Mouse (Mus musculus): ENCODE results near the gene Clmp. TPM values are rescaled to one million over a fixed set of nuclear protein-coding genes. Genes with fewer than 3 reads are reported as not detected.
"Not testable (repeated sequence)": the region's sequence is repeated elsewhere in the genome, so short reads cannot be mapped to it uniquely, and the experiment has no call there.

The Clmp gene
- polyA plus RNA-seq, 1 experiment from 2014 or later: 14.9 TPM

- ATAC-seq (ENCODE audit: insufficient number of reproducible peaks, low FRiP score): no peak
- H3K4me1 ChIP-seq (replicated peaks): peaks cover 34% of the 10 kb centered on the region
- no peak overlapping the region for H3K4me2 ChIP-seq
- 27% methylated on average over 2 of the region's 2 CpGs for WGBS
- no peak overlapping the region for H3K4me3 ChIP-seq
- H3K27ac ChIP-seq (ENCODE audit: poor library complexity, severe bottlenecking): no peak overlapping the region
- no peaks in the 10 kb centered on the region for H3K27me3 ChIP-seq (replicated peaks)
- H3K36me3 ChIP-seq: no peaks in the 10 kb centered on the region
- no peaks in the 10 kb centered on the region for H3K9me3 ChIP-seq (replicated peaks)
- H3K9ac ChIP-seq: no peak overlapping the region
Measured at GRCm38 (mm10) chr9:40795562-40795961, 109.8 kb downstream of the Clmp start.

DNA sequence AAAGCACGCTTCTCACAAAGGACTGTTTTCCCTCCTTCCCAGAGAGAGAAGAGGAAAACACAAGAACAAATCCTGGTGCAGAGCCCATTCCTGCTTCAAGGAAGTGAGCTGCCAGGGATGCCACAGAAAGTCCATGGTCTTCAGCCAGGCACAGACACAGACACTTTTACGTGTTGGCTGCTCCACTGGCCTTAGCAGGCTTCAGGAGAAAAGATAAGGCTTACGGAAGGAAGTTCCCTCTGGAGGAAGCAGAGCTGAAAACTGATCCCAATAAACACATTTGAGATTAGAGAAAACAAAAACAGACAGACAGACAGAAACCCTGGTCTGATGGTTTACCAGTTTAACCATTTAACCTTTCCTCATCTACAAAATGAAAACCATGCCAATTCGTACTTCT is 110.3 kb downstream of the Clmp start:
- whole genome bisulfite sequencing: 32% methylated on average over 4 of the region's 4 CpGs
- Histone ChIP-seq H3K27ac (ENCODE audit: poor library complexity, severe bottlenecking) (peak overlapping the region; percentile 47; the same call in 1 of the 2 replicates), H3K36me3 (no peaks in the 10 kb centered on the region), H3K4me2 (no peak overlapping the region), H3K4me3 (no peak overlapping the region), H3K27me3 (replicated peaks) (no peaks in the 10 kb centered on the region), H3K4me1 (replicated peaks) (peaks cover 34% of the 10 kb centered on the region), H3K9me3 (replicated peaks) (no peaks in the 10 kb centered on the region), H3K9ac (no peak overlapping the region)
- no peak for ATAC-seq (ENCODE audit: insufficient number of reproducible peaks, low FRiP score)

GRCm38 (mm10) chr9:40798247-40798960 is 112.6 kb downstream of the Clmp start:
- no peak for ATAC-seq (ENCODE audit: insufficient number of reproducible peaks, low FRiP score)
- WGBS: 54% methylated on average over 9 of the region's 9 CpGs

DNA sequence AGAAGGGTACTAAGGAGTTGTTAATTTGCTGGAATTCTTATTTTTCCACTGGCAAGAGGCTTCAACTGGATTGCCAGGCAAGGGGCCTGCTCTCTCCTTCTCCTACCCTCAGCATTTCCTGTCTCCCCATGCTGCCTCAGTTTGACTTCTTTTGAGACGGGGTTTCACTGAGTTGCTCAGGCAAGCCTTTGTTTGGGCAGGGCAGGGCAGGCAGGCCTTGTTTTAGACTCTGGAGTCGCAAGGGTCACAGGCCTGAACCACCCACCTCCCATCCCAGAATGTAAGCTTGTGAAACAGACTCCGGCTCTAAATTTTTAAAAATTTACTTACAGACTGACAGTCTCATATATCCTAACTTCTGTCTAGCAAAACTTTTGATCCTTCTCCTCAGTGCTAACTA is 113.3 kb downstream of the Clmp start:
- no peak overlapping the region for H3K4me2 ChIP-seq
- no peak overlapping the region for H3K4me3 ChIP-seq
- H3K27ac ChIP-seq (ENCODE audit: poor library complexity, severe bottlenecking): peak overlapping the region; percentile 97
- no peaks in the 10 kb centered on the region for H3K9me3 ChIP-seq (replicated peaks)
- no peaks in the 10 kb centered on the region for H3K27me3 ChIP-seq (replicated peaks)
- H3K4me1 ChIP-seq (replicated peaks): peaks cover 40% of the 10 kb centered on the region
- H3K36me3 ChIP-seq: peaks cover 15% of the 10 kb centered on the region
- WGBS: 66% methylated on average over 3 of the region's 3 CpGs
- H3K9ac ChIP-seq: no peak overlapping the region
- ATAC-seq (ENCODE audit: insufficient number of reproducible peaks, low FRiP score): no peak

More at GRCm38 (mm10) chr9:40798247-40798960, 112.6 kb downstream of the Clmp start:
- no peak overlapping the region for H3K9ac ChIP-seq
- H3K4me3 ChIP-seq: no peak overlapping the region
- peaks cover 8% of the 10 kb centered on the region for H3K36me3 ChIP-seq
- H3K27ac ChIP-seq (ENCODE audit: poor library complexity, severe bottlenecking): peak overlapping the region; percentile 97
- H3K27me3 ChIP-seq (replicated peaks): no peaks in the 10 kb centered on the region
- no peak overlapping the region for H3K4me2 ChIP-seq
- H3K9me3 ChIP-seq (replicated peaks): no peaks in the 10 kb centered on the region
- H3K4me1 ChIP-seq (replicated peaks): peaks cover 37% of the 10 kb centered on the region

DNA sequence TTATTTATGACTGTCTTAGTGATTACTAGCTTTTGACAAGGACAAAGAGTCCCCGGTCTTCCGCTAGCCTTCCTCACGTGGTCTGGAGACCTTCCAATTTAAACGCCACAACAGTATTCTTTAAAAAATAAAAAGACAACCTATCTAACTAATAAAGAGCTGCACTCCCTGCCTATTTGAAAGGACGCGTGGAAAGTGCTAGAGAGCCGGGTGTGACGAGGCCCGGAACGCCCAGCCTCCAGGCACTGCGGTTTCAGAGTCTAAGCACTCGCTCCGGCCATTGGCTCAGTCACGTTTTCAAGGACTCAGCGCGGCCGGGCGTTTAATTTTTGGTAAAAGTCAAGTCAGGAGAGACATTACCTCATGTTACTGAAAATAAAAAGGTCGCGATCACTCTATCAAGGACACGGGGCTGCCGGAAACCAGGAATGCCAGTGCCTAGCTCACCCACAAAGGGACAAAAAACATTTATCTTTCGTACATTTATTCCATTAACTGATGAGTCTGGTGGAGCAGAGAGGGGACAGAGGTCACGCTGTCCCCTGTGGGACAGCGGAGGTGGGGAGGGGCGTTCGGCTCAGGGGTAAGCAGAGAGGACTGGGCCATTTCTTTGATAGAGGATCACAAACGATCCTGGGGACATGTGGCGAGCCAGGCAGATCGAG is 114.2 kb downstream of the Clmp start:
- H3K4me2 ChIP-seq: peak overlapping the region; percentile 67
- WGBS: 1% methylated on average over 30 of the region's 30 CpGs
- peak overlapping the region; percentile 94 for H3K4me3 ChIP-seq
- H3K4me1 ChIP-seq (replicated peaks): peaks cover 35% of the 10 kb centered on the region
- peak overlapping the region; percentile 97 for H3K27ac ChIP-seq (ENCODE audit: poor library complexity, severe bottlenecking)
- no peaks in the 10 kb centered on the region for H3K27me3 ChIP-seq (replicated peaks)
- no peaks in the 10 kb centered on the region for H3K9me3 ChIP-seq (replicated peaks)
- H3K9ac ChIP-seq: peak overlapping the region; percentile 73
- ATAC-seq (ENCODE audit: insufficient number of reproducible peaks, low FRiP score): no peak; the same call in 1 of the 2 replicates
- H3K36me3 ChIP-seq: peaks cover 23% of the 10 kb centered on the region

DNA sequence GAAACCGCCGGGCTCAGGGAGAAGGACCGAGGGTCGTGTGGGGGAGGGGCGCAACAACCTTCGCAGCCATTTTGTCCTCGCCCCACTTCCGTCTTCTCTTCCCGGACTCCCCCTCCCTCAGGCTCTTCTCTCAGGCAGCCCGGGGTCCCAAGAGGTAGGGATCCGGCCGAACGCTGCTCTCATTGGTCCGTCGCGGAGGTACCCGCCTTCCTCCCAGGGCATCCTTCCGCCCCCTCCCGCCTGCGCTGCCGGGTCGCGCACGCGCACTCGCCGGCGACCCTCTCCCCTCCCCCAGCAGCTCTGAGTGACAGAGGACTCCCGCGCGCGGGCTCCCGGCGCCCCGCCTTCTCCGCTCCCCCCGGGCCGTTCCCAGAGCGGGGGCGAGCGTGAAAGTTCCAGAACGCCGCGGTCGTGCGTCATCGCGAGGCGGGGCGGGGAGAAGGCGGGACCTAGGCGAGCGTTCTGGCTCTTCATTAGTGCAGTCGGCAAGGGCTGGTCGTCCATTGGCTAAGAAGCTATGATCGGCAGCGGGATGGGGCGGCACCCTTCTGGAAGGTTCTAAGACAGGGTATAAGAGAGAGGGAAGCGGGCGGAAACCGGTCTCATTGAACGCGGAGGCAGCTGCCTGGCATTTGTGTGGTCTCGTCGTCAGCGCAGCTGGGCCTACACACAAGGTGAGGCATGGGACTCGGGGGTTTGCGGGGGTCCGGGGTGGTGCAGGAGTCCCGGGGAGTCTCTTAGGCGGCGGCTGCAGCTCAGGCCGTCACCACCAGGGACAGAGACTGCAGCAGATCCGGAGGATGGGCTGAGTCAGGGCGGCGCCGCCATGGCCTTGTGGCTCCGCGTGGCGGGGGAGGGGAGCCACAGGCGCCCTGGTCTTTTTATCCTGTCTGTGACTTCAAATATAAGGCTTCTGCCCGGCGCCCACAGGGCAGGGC is 115.2 kb downstream of the Clmp start, which contains the start of gene Hspa8:
TSS of gene Hspa8 (plus strand) at position 310 of the 938 bp plus-strand sequence.
- peaks cover 37% of the 10 kb centered on the region for H3K4me1 ChIP-seq (replicated peaks)
- H3K36me3 ChIP-seq: peaks cover 33% of the 10 kb centered on the region
- H3K27me3 ChIP-seq (replicated peaks): no peaks in the 10 kb centered on the region
- H3K9me3 ChIP-seq (replicated peaks): no peaks in the 10 kb centered on the region
- WGBS: under 1% methylated on average over 76 of the region's 83 CpGs
- ATAC-seq (ENCODE audit: insufficient number of reproducible peaks, low FRiP score): peak; percentile 95
- H3K4me2 ChIP-seq: peak within 1 kb of the TSS; percentile 85
- peak within 1 kb of the TSS; percentile 97 for H3K27ac ChIP-seq (ENCODE audit: poor library complexity, severe bottlenecking)
- H3K4me3 ChIP-seq: peak within 1 kb of the TSS; percentile 94
- peak within 1 kb of the TSS; percentile 100 for H3K9ac ChIP-seq

- H3K9ac ChIP-seq: peak overlapping the region; percentile 100
- ATAC-seq (ENCODE audit: insufficient number of reproducible peaks, low FRiP score): peak; percentile 0; the same call in 1 of the 2 replicates
- peaks cover 39% of the 10 kb centered on the region for H3K4me1 ChIP-seq (replicated peaks)
- H3K4me2 ChIP-seq: peak overlapping the region; percentile 85
- WGBS: under 1% methylated on average over 28 of the region's 28 CpGs
- not testable (repeated sequence) for H3K9me3 ChIP-seq (replicated peaks); H3K27me3 ChIP-seq (replicated peaks)
- peak overlapping the region; percentile 94 for H3K4me3 ChIP-seq
- H3K36me3 ChIP-seq: peaks cover 37% of the 10 kb centered on the region
- peak overlapping the region; percentile 92 for H3K27ac ChIP-seq (ENCODE audit: poor library complexity, severe bottlenecking)
Measured at GRCm38 (mm10) chr9:40801614-40802532, 116.1 kb downstream of the Clmp start.

DNA sequence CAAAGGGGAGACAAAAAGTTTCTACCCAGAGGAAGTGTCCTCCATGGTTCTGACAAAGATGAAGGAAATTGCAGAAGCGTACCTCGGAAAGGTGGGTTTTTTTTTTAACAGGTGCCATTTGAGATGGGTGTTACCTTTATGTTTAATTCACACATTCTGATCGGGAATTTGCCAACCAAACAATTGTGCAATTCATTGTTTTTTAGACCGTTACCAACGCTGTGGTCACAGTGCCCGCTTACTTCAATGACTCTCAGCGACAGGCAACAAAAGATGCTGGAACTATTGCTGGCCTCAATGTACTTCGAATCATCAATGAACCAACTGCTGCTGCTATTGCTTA is 116.7 kb downstream of the Clmp start:
- not testable (repeated sequence) for ATAC-seq (ENCODE audit: insufficient number of reproducible peaks, low FRiP score); H3K27me3 ChIP-seq (replicated peaks); H3K9me3 ChIP-seq (replicated peaks); H3K27ac ChIP-seq (ENCODE audit: poor library complexity, severe bottlenecking)
- peak overlapping the region; percentile 100 for H3K9ac ChIP-seq
- H3K4me1 ChIP-seq (replicated peaks): peaks cover 45% of the 10 kb centered on the region
- peak overlapping the region; percentile 85 for H3K4me2 ChIP-seq
- 5% methylated on average over 8 of the region's 8 CpGs for WGBS
- peaks cover 37% of the 10 kb centered on the region for H3K36me3 ChIP-seq
- H3K4me3 ChIP-seq: peak overlapping the region; percentile 94

- Histone ChIP-seq H3K9ac (peak overlapping the region; percentile 50; the same call in 1 of the 2 replicates), H3K4me2 (peak overlapping the region; percentile 22; the same call in 1 of the 2 replicates), H3K4me1 (replicated peaks) (peaks cover 40% of the 10 kb centered on the region), H3K36me3 (peaks cover 37% of the 10 kb centered on the region)
- 67% methylated on average over 3 of the region's 3 CpGs for WGBS
- H3K9me3 ChIP-seq (replicated peaks); H3K27me3 ChIP-seq (replicated peaks); H3K27ac ChIP-seq (ENCODE audit: poor library complexity, severe bottlenecking); ATAC-seq (ENCODE audit: insufficient number of reproducible peaks, low FRiP score); H3K4me3 ChIP-seq: not testable (repeated sequence)
Measured at GRCm38 (mm10) chr9:40804576-40804975, 118.8 kb downstream of the Clmp start.

- no peak for ATAC-seq (ENCODE audit: insufficient number of reproducible peaks, low FRiP score)
- H3K9me3 ChIP-seq (replicated peaks): no peaks in the 10 kb centered on the region
- peaks cover 40% of the 10 kb centered on the region for H3K4me1 ChIP-seq (replicated peaks)
- H3K4me3 ChIP-seq: no peak overlapping the region
- H3K9ac ChIP-seq: peak overlapping the region; percentile 19; the same call in 1 of the 2 replicates
- peak overlapping the region; percentile 31; the same call in 1 of the 2 replicates for H3K27ac ChIP-seq (ENCODE audit: poor library complexity, severe bottlenecking)
- no peaks in the 10 kb centered on the region for H3K27me3 ChIP-seq (replicated peaks)
- peaks cover 42% of the 10 kb centered on the region for H3K36me3 ChIP-seq
- H3K4me2 ChIP-seq: peak overlapping the region; percentile 22
- 30% methylated on average over 2 of the region's 2 CpGs for WGBS
Measured at GRCm38 (mm10) chr9:40805263-40805662, 119.5 kb downstream of the Clmp start.
